In the genomic region with DNA sequence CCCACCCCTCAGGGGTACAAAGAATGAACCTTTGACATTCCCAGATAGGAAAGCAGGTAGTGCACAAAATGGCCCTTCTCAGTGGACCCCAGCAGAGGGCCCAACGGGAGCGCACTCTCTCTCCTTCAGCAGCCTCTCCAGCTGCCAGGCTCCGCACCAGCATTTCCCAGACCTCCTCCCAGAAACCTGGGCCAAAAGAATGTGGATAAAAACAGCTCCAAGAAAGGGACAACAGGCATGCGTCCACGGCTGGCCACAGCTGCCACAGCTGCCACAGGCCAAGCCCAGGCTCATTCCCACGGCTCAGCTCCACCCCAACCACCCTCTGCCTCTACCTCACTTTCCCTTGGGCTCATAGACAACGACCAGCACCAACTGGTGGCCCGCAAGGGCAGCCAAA, we compare ENCODE assay signal across 11 mouse cellular contexts. TPM values are rescaled to one million over a fixed set of nuclear protein-coding genes. Genes with fewer than 3 reads are reported as not detected.
DNase-seq lines count a peak whose midpoint lies in the region; ATAC-seq and TF ChIP-seq lines count a peak whose summit lies in the region.
"Had no signal": no experiment of that assay in that cellular context is flagged by ENCODE, and none has a peak within 500 bp of the region (broad histone marks: within the 10 kb centered on the region; RNA-seq: fewer than 3 reads in every experiment).

No protein-coding gene starts in this region.

- peak; percentile 36; the same call in 1 of the 2 replicates for TF ChIP-seq CTCF in gastrocnemius, adult 2 months (IDR thresholded peaks at IDR 0.05)

- H3K9ac ChIP-seq in midbrain, embryonic 11.5 days (ENCODE audit: low read length): no peak overlapping the region
- no peak overlapping the region for H3K9ac ChIP-seq in midbrain, embryonic 16.5 days (ENCODE audit: low read depth, low read length)
- no peak overlapping the region for H3K9ac ChIP-seq in limb, embryonic 14.5 days (ENCODE audit: low read depth, low read length, severe bottlenecking)
- H3K9ac ChIP-seq in forebrain, embryonic 16.5 days (replicated peaks; ENCODE audit: low read depth, low read length): no peak overlapping the region
- H3K9ac ChIP-seq: embryonic facial prominence, embryonic 12.5 days had no signal

- peak; percentile 66 for DNase-seq in gastrocnemius, adult 2 months
- no peak for DNase-seq in gastrocnemius, adult 18-20 months (ENCODE audit: low spot score)
- peak; percentile 77 for DNase-seq in midbrain, embryonic 11.5 days (ENCODE audit: low spot score, missing footprints)
- DNase-seq in limb, embryonic 14.5 days (ENCODE audit: low spot score): peak; percentile 14
- DNase-seq in urinary bladder, postnatal 14 days (ENCODE audit: low spot score): no peak
- no peak for DNase-seq in adrenal gland, adult (ENCODE audit: inconsistent age in 2 of 2, low spot score in 1 of 2)
- DNase-seq: cerebellum, adult 11 months had no signal

- no peak for TF ChIP-seq POLR2A in limb, embryonic 14.5 days (IDR thresholded peaks at IDR 0.05; ENCODE audit: borderline replicate concordance, extremely low read depth, insufficient read depth, insufficient read length)

- ATAC-seq in midbrain, embryonic 11.5 days (ENCODE audit: low FRiP score): no peak
- no peak for ATAC-seq in midbrain, embryonic 16.5 days
- peak; percentile 73 for ATAC-seq in limb, embryonic 14.5 days (ENCODE audit: low FRiP score, low read depth)
- no peak for ATAC-seq in forebrain, embryonic 16.5 days

- H3K4me2 ChIP-seq in midbrain, embryonic 11.5 days: no peak overlapping the region
- H3K4me2 ChIP-seq in midbrain, embryonic 16.5 days (ENCODE audit: low read length): no peak overlapping the region
- H3K4me2 ChIP-seq in limb, embryonic 14.5 days (replicated peaks; ENCODE audit: low read depth, low read length, severe bottlenecking): no peak overlapping the region
- H3K4me2 ChIP-seq in forebrain, embryonic 16.5 days (ENCODE audit: low read length): no peak overlapping the region
- H3K4me2 ChIP-seq: embryonic facial prominence, embryonic 12.5 days had no signal

- WGBS in midbrain, embryonic 11.5 days: 66% methylated on average over 8 of the region's 8 CpGs
- WGBS in midbrain, embryonic 16.5 days: 66% methylated on average over 8 of the region's 8 CpGs
- 45% methylated on average over 8 of the region's 8 CpGs for whole genome bisulfite sequencing in limb, embryonic 14.5 days
- 70% methylated on average over 8 of the region's 8 CpGs for WGBS in forebrain, embryonic 16.5 days

- H3K4me1 ChIP-seq in midbrain, embryonic 11.5 days (ENCODE audit: control insufficient read depth, insufficient read depth, low read length): no peaks in the 10 kb centered on the region
- no peaks in the 10 kb centered on the region for H3K4me1 ChIP-seq in midbrain, embryonic 16.5 days (ENCODE audit: control insufficient read depth, insufficient read depth, low read length)
- peaks cover 8% of the 10 kb centered on the region; the same call in 1 of the 2 replicates for H3K4me1 ChIP-seq in limb, embryonic 14.5 days (ENCODE audit: control insufficient read depth, insufficient read depth, low read length)
- H3K4me1 ChIP-seq in forebrain, embryonic 16.5 days (replicated peaks; ENCODE audit: control insufficient read depth, insufficient read depth, low read length): no peaks in the 10 kb centered on the region
- H3K4me1 ChIP-seq: embryonic facial prominence, embryonic 12.5 days; midbrain, embryonic 10.5 days had no signal

- no peaks in the 10 kb centered on the region for H3K36me3 ChIP-seq in midbrain, embryonic 11.5 days (ENCODE audit: control insufficient read depth, insufficient read depth, low read length)
- no peaks in the 10 kb centered on the region for H3K36me3 ChIP-seq in midbrain, embryonic 16.5 days (ENCODE audit: control insufficient read depth, insufficient read depth, low read length)
- H3K36me3 ChIP-seq in limb, embryonic 14.5 days (ENCODE audit: control insufficient read depth, insufficient read depth, low read length): 0 out of 2 replicates have a peak, but pooled peaks cover 9% of the 10 kb centered on the region
- H3K36me3 ChIP-seq in forebrain, embryonic 16.5 days (ENCODE audit: control insufficient read depth, insufficient read depth): no peaks in the 10 kb centered on the region

- H3K9me3 ChIP-seq in midbrain, embryonic 11.5 days (ENCODE audit: control insufficient read depth, low read length): no peaks in the 10 kb centered on the region
- H3K9me3 ChIP-seq in midbrain, embryonic 16.5 days (replicated peaks; ENCODE audit: control insufficient read depth, low read length, poor library complexity, severe bottlenecking): no peaks in the 10 kb centered on the region
- H3K9me3 ChIP-seq in limb, embryonic 14.5 days (ENCODE audit: control insufficient read depth, low read length): no peaks in the 10 kb centered on the region
- no peaks in the 10 kb centered on the region for H3K9me3 ChIP-seq in forebrain, embryonic 16.5 days (ENCODE audit: control insufficient read depth, low read length)
- H3K9me3 ChIP-seq: embryonic facial prominence, embryonic 12.5 days had no signal

- H3K4me3 ChIP-seq in gastrocnemius, adult 2 months: no peak overlapping the region
- no peak overlapping the region for H3K4me3 ChIP-seq in midbrain, embryonic 11.5 days (ENCODE audit: low read depth, low read length)
- H3K4me3 ChIP-seq in midbrain, embryonic 16.5 days (ENCODE audit: low read depth, low read length): no peak overlapping the region
- H3K4me3 ChIP-seq in limb, embryonic 14.5 days (replicated peaks; ENCODE audit: low read length): no peak overlapping the region
- H3K4me3 ChIP-seq in forebrain, embryonic 16.5 days (replicated peaks; ENCODE audit: low read length): no peak overlapping the region
- H3K4me3 ChIP-seq: embryonic facial prominence, embryonic 12.5 days; midbrain, embryonic 10.5 days had no signal

- intact Hi-C loops in gastrocnemius, adult 2 months (cut with DNase I): no loop called here

- H3K27me3 ChIP-seq in midbrain, embryonic 11.5 days (ENCODE audit: control insufficient read depth, insufficient read depth, low read length): no peaks in the 10 kb centered on the region
- H3K27me3 ChIP-seq in midbrain, embryonic 16.5 days (ENCODE audit: control insufficient read depth, insufficient read depth, low read depth, low read length): no peaks in the 10 kb centered on the region
- H3K27me3 ChIP-seq in limb, embryonic 14.5 days (ENCODE audit: control insufficient read depth, insufficient read depth, low read length): no peaks in the 10 kb centered on the region
- no peaks in the 10 kb centered on the region for H3K27me3 ChIP-seq in forebrain, embryonic 16.5 days (replicated peaks; ENCODE audit: control insufficient read depth, insufficient read depth, low read length)
- H3K27me3 ChIP-seq: embryonic facial prominence, embryonic 12.5 days had no signal

- H3K27ac ChIP-seq in gastrocnemius, adult 2 months: peak overlapping the region; percentile 20
- no peak overlapping the region for H3K27ac ChIP-seq in midbrain, embryonic 11.5 days (ENCODE audit: low read depth, low read length)
- no peak overlapping the region for H3K27ac ChIP-seq in midbrain, embryonic 16.5 days (ENCODE audit: low read length)
- H3K27ac ChIP-seq in limb, embryonic 14.5 days (replicated peaks; ENCODE audit: low read depth, low read length): no peak overlapping the region
- no peak overlapping the region for H3K27ac ChIP-seq in forebrain, embryonic 16.5 days (ENCODE audit: low read length)
- H3K27ac ChIP-seq: embryonic facial prominence, embryonic 12.5 days; midbrain, embryonic 10.5 days had no signal

RNA-seq across cellular contexts. Expression of gene Pald1, which starts 25.7 kb away (rescaled TPM):
- total RNA-seq in gastrocnemius, adult 2 months (2021): 1 to 10 TPM; 4.0 to 7.2 TPM
- total RNA-seq in gastrocnemius, adult 18-20 months (2021): 1 to 10 TPM; 5.1 to 6.3 TPM
- 15.3 and 17.3 TPM in 2 replicates for polyA plus RNA-seq in midbrain, embryonic 11.5 days (2014; fragmentation: Nextera tagmentation; extraction: Ambion mirVana)
- 20.2 and 20.6 TPM in 2 replicates for polyA plus RNA-seq in midbrain, embryonic 16.5 days (2015; fragmentation: Nextera tagmentation; extraction: Ambion mirVana)
- 24.9 and 28.2 TPM in 2 replicates for polyA plus RNA-seq in limb, embryonic 14.5 days (2012; rRNA removed)
- polyA plus RNA-seq in limb, embryonic 14.5 days (2014; fragmentation: Nextera tagmentation; extraction: Ambion mirVana): 18.8 and 19.4 TPM in 2 replicates
- polyA plus RNA-seq in forebrain, embryonic 16.5 days (2015; fragmentation: Nextera tagmentation; extraction: Ambion mirVana): 17.1 and 18.0 TPM in 2 replicates

Comparison
In these comparisons a context has a peak if more than half of its experiments do, and no peak if none do; other contexts are left out.
1. DNase-seq: peak in gastrocnemius, adult 2 months (single experiment), midbrain, embryonic 11.5 days (single experiment) and limb, embryonic 14.5 days (single experiment); none in gastrocnemius, adult 18-20 months (single experiment), urinary bladder, postnatal 14 days (single experiment) and adrenal gland, adult (0 of 2).